Mouse (Mus musculus): ENCODE results near the gene Cyfip2. TPM values are rescaled to one million over a fixed set of nuclear protein-coding genes. Genes with fewer than 3 reads are reported as not detected.

Gene Cyfip2
- total and polyA plus RNA-seq, 2 experiments = 0.55 to 0.71 TPM

- Histone ChIP-seq H3K27me3 (ENCODE audit: control insufficient read depth, insufficient read depth, low read length) (no peaks in the 10 kb centered on the region), H3K9ac (ENCODE audit: low read depth, low read length) (no peak overlapping the region), H3K36me3 (ENCODE audit: control insufficient read depth, insufficient read depth, low read length) (no peaks in the 10 kb centered on the region), H3K4me1 (ENCODE audit: control insufficient read depth, insufficient read depth, low read length) (no peaks in the 10 kb centered on the region), H3K4me3 (ENCODE audit: insufficient read depth, low read depth, low read length) (no peak overlapping the region), H3K27ac (replicated peaks; ENCODE audit: insufficient read depth, low read depth, low read length) (no peak overlapping the region), H3K79me2 (ENCODE audit: control insufficient read depth, insufficient read depth, low read length) (no peaks in the 10 kb centered on the region)
- TF ChIP-seq POLR2A (IDR thresholded peaks at IDR 0.05; ENCODE audit: extremely low read depth, insufficient read depth, low read length) = no peak
- no peak for TF ChIP-seq CTCF (IDR thresholded peaks at IDR 0.05; ENCODE audit: low read depth, low read length)
- WGBS = 95% methylated on average over 3 of the region's 3 CpGs
- no peak for DNase-seq (ENCODE audit: extremely low read depth, low read depth, low spot score)
These were observed 38.7 kb downstream of the Cyfip2 start for GRCm38 (mm10) chr11:46273969-46274368.

GRCm38 (mm10) chr11:46272058-46272681 is 40.5 kb downstream of the Cyfip2 start:
- WGBS = 79% methylated on average over 8 of the region's 8 CpGs
- no peak overlapping the region for H3K4me3 ChIP-seq (ENCODE audit: insufficient read depth, low read depth, low read length)
- H3K36me3 ChIP-seq (ENCODE audit: control insufficient read depth, insufficient read depth, low read length) = no peaks in the 10 kb centered on the region
- no peaks in the 10 kb centered on the region for H3K27me3 ChIP-seq (ENCODE audit: control insufficient read depth, insufficient read depth, low read length)
- no peak overlapping the region for H3K27ac ChIP-seq (replicated peaks; ENCODE audit: insufficient read depth, low read depth, low read length)
- no peak overlapping the region for H3K9ac ChIP-seq (ENCODE audit: low read depth, low read length)
- H3K79me2 ChIP-seq (ENCODE audit: control insufficient read depth, insufficient read depth, low read length) = no peaks in the 10 kb centered on the region
- DNase-seq (ENCODE audit: extremely low read depth, low read depth, low spot score) = no peak
- no peaks in the 10 kb centered on the region for H3K4me1 ChIP-seq (ENCODE audit: control insufficient read depth, insufficient read depth, low read length)
- no peak for TF ChIP-seq CTCF (IDR thresholded peaks at IDR 0.05; ENCODE audit: low read depth, low read length)
- TF ChIP-seq POLR2A (IDR thresholded peaks at IDR 0.05; ENCODE audit: extremely low read depth, insufficient read depth, low read length) = no peak

GRCm38 (mm10) chr11:46269893-46270292 is 42.8 kb downstream of the Cyfip2 start:
- H3K4me3 ChIP-seq (ENCODE audit: insufficient read depth, low read depth, low read length) = no peak overlapping the region
- H3K4me1 ChIP-seq (ENCODE audit: control insufficient read depth, insufficient read depth, low read length) = no peaks in the 10 kb centered on the region
- TF ChIP-seq CTCF (IDR thresholded peaks at IDR 0.05; ENCODE audit: low read depth, low read length) = no peak
- no peak for TF ChIP-seq POLR2A (IDR thresholded peaks at IDR 0.05; ENCODE audit: extremely low read depth, insufficient read depth, low read length)
- no peaks in the 10 kb centered on the region for H3K36me3 ChIP-seq (ENCODE audit: control insufficient read depth, insufficient read depth, low read length)
- no peak for DNase-seq (ENCODE audit: extremely low read depth, low read depth, low spot score)
- H3K79me2 ChIP-seq (ENCODE audit: control insufficient read depth, insufficient read depth, low read length) = no peaks in the 10 kb centered on the region
- no peak overlapping the region for H3K9ac ChIP-seq (ENCODE audit: low read depth, low read length)
- no peak overlapping the region for H3K27ac ChIP-seq (replicated peaks; ENCODE audit: insufficient read depth, low read depth, low read length)
- no peaks in the 10 kb centered on the region for H3K27me3 ChIP-seq (ENCODE audit: control insufficient read depth, insufficient read depth, low read length)
- 63% methylated on average over 3 of the region's 3 CpGs for WGBS

GRCm38 (mm10) chr11:46269391-46269790 is 43.3 kb downstream of the Cyfip2 start:
- Histone ChIP-seq H3K4me1 (ENCODE audit: control insufficient read depth, insufficient read depth, low read length) (no peaks in the 10 kb centered on the region), H3K79me2 (ENCODE audit: control insufficient read depth, insufficient read depth, low read length) (no peaks in the 10 kb centered on the region), H3K27me3 (ENCODE audit: control insufficient read depth, insufficient read depth, low read length) (no peaks in the 10 kb centered on the region), H3K9ac (ENCODE audit: low read depth, low read length) (no peak overlapping the region), H3K4me3 (ENCODE audit: insufficient read depth, low read depth, low read length) (no peak overlapping the region), H3K36me3 (ENCODE audit: control insufficient read depth, insufficient read depth, low read length) (no peaks in the 10 kb centered on the region), H3K27ac (replicated peaks; ENCODE audit: insufficient read depth, low read depth, low read length) (no peak overlapping the region)
- no peak for DNase-seq (ENCODE audit: extremely low read depth, low read depth, low spot score)
- 84% methylated on average over 9 of the region's 9 CpGs for WGBS
- TF ChIP-seq POLR2A (IDR thresholded peaks at IDR 0.05; ENCODE audit: extremely low read depth, insufficient read depth, low read length) (no peak), CTCF (IDR thresholded peaks at IDR 0.05; ENCODE audit: low read depth, low read length) (no peak)

GRCm38 (mm10) chr11:46268991-46269390 is 43.7 kb downstream of the Cyfip2 start:
- Histone ChIP-seq H3K36me3 (ENCODE audit: control insufficient read depth, insufficient read depth, low read length) (no peaks in the 10 kb centered on the region), H3K27me3 (ENCODE audit: control insufficient read depth, insufficient read depth, low read length) (no peaks in the 10 kb centered on the region), H3K4me1 (ENCODE audit: control insufficient read depth, insufficient read depth, low read length) (no peaks in the 10 kb centered on the region), H3K27ac (replicated peaks; ENCODE audit: insufficient read depth, low read depth, low read length) (no peak overlapping the region), H3K9ac (ENCODE audit: low read depth, low read length) (no peak overlapping the region), H3K79me2 (ENCODE audit: control insufficient read depth, insufficient read depth, low read length) (no peaks in the 10 kb centered on the region), H3K4me3 (ENCODE audit: insufficient read depth, low read depth, low read length) (no peak overlapping the region)
- TF ChIP-seq POLR2A (IDR thresholded peaks at IDR 0.05; ENCODE audit: extremely low read depth, insufficient read depth, low read length) (no peak), CTCF (IDR thresholded peaks at IDR 0.05; ENCODE audit: low read depth, low read length) (peak; percentile 84)
- peak; percentile 8 for DNase-seq (ENCODE audit: extremely low read depth, low read depth, low spot score)
- 24% methylated on average over 7 of the region's 7 CpGs for WGBS

- Histone ChIP-seq H3K27me3 (ENCODE audit: control insufficient read depth, insufficient read depth, low read length) (no peaks in the 10 kb centered on the region), H3K27ac (replicated peaks; ENCODE audit: insufficient read depth, low read depth, low read length) (no peak overlapping the region), H3K4me1 (ENCODE audit: control insufficient read depth, insufficient read depth, low read length) (no peaks in the 10 kb centered on the region), H3K79me2 (ENCODE audit: control insufficient read depth, insufficient read depth, low read length) (no peaks in the 10 kb centered on the region), H3K36me3 (ENCODE audit: control insufficient read depth, insufficient read depth, low read length) (no peaks in the 10 kb centered on the region), H3K9ac (ENCODE audit: low read depth, low read length) (no peak overlapping the region), H3K4me3 (ENCODE audit: insufficient read depth, low read depth, low read length) (no peak overlapping the region)
- TF ChIP-seq CTCF (IDR thresholded peaks at IDR 0.05; ENCODE audit: low read depth, low read length) = no peak
- no peak for TF ChIP-seq POLR2A (IDR thresholded peaks at IDR 0.05; ENCODE audit: extremely low read depth, insufficient read depth, low read length)
- DNase-seq (ENCODE audit: extremely low read depth, low read depth, low spot score) = peak; percentile 8
- 84% methylated on average over 11 of the region's 11 CpGs for WGBS
These were observed 47.5 kb downstream of the Cyfip2 start for GRCm38 (mm10) chr11:46265031-46265786.

Measured in liver, adult 2 months (tissue).